Mouse (Mus musculus) cerebellum, postnatal 4 days (tissue): ENCODE measurements at regions not wholly inside any gene's neighbourhood (a gene's known extent, or its start where the extent isn't known, plus 50 kb on each side); places are given as distances from the start of the nearest gene placed in this dataset.

Source experiments
- DNase-seq, 2 experiments: peaks; one replicate each; pipeline ENCODE4 v3.0.0; 2022; ENCODE audit warnings: low spot score in 2 of 2, mixed read lengths in 1 of 2

DNA sequence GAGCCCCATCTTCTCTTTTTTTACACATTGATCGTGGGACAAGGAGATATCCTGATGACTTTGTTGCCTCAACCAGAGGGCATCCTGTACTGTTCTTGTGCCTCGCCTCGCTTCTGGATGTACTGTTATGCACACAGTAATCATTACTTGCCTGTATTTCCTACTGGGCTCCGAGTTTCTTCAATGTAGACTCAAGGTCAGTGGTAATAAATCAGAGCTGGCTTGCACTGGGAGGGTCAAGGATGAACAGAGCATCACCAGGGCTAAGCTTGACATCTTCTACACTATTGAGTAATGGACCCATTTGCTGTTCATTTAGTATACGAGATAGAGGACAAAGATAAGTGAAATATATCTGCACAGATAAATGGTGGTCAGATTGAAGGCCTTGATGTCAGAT, 295.1 kb upstream of the Igfbp3 start:
- DNase-seq, result no peak

GRCm38 (mm10) chr11:7506421-7506945, 292.8 kb upstream of the Igfbp3 start:
- no peak for DNase-seq

GRCm38 (mm10) chr11:7504651-7505321, 291.1 kb upstream of the Igfbp3 start:
- peak in 1 of 2 experiments; percentile 47 for DNase-seq

GRCm38 (mm10) chr11:7502679-7503078, 289.0 kb upstream of the Igfbp3 start:
- DNase-seq, result no peak

DNA sequence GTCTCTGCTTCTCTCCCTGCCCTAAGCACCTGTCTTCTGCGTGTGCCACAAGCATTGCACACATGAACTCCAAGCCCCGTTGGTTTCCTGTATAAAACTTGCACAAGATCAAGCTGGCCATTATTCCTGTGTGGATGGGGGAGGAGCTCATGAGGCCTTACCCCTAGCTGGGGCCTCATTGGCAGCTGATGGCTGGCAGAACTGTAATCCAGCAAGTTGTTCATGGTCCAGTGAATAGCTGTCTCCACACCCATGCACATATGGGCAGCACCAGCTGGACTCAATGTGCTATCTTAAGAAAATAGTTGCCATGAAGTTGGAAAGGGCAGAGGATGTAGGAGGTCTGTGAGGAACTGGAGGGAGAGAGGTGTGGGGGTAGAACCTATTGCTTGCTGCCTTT, 288.3 kb upstream of the Igfbp3 start:
- DNase-seq, result peak in 1 of 2 experiments; percentile 50

DNA sequence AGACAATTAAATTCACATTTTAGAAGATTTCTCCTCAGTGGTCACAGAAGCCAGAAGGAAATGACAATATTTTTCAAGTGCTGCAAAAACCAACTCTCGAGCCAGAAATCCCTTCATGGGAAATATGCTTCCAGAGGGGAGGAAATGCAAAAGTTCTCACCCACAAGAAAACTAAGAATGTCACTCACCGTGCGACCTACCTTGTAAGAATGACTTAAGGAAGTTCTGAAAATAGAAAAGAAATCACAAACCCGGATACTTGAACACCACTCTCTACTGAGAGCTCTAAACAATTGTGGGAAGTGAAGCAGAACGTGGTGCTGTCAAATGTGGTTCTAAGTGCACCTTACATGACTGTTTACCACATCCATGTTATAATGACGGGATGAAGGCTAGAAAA, 284.1 kb upstream of the Igfbp3 start:
- DNase-seq, result no peak

GRCm38 (mm10) chr11:7473832-7474545, 260.3 kb upstream of the Igfbp3 start:
- no peak for DNase-seq

- no peak for DNase-seq
These were observed 251.8 kb upstream of the Igfbp3 start for GRCm38 (mm10) chr11:7465522-7465921.

- DNase-seq, result no peak
These were observed 248.4 kb upstream of the Igfbp3 start for GRCm38 (mm10) chr11:7461956-7462771.

DNA sequence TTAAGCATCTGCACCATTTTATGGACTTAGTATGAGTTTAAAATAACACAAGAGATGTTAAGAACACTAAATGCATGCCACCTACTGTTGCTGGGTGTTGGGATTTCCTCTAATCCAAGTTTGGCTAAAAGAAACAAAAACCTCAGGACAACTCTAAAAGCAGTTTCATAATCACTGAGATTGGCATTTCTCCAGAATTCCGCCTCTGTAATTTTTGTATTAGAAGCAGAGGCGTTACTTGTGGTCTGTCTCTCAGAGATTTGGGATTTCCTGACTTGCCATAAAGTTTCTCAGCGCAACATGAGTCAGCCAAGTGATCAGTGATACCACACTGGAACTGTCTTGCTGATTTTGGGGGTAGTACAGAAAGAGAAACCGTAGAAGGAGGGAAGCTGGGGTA, 238.0 kb upstream of the Igfbp3 start:
- DNase-seq, result no peak

DNA sequence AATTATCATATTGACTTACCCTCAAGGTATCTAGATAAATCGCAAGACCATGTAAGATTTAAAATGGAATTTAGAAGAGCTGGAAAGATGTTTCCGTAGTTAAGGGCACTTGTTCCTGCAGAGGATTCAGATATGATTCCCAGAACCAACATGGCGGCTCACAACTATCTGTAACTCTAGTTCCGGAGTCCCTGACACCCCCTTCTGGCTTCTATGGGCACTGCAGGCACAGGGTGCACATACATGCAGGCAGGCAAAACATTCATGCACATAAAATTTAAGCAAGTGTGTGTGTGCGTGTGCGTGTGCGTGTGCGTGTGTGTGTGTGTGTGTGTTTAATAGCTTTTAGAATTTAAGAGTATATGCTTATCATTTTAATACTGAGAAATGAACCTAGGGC, 230.8 kb upstream of the Igfbp3 start:
- DNase-seq, result no peak

DNA sequence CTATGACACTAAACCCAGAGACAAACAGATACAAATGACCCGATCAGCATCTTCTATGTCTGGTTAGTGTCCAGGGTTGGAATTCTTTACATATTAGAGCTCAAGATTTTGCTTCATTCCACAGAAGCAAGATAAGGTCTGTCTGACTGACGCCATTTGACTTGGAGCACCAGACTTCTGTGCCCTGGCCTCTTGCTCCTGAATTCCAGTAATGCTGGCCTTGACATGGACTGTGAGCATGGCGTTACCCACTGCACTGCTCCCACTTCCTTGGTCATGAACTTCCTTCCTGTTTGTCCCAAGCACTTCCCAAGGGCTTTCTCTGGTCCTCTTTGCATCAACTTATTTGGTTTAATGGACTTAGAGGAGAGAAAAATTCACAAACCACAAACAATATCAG, 225.6 kb upstream of the Igfbp3 start:
- no peak for DNase-seq

DNA sequence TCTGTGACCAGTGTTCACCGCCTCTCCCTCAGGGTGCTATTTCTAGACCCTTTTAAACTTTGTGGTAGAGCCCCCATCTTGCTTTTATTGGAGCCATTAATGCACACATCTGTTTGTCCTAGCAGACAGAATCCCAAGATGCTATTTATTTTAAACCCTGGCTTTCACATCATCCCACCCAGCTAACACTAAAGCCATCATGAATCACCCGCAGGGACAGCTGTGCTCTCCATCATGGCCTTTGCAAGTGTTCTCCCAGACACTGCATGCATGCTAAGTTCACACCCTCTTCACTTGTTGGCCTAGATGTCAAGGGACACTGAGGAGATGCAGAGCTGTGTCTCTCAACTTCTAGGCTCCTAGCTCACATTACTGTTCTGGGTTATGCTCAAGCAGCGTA, 220.9 kb upstream of the Igfbp3 start:
- no peak for DNase-seq

DNA sequence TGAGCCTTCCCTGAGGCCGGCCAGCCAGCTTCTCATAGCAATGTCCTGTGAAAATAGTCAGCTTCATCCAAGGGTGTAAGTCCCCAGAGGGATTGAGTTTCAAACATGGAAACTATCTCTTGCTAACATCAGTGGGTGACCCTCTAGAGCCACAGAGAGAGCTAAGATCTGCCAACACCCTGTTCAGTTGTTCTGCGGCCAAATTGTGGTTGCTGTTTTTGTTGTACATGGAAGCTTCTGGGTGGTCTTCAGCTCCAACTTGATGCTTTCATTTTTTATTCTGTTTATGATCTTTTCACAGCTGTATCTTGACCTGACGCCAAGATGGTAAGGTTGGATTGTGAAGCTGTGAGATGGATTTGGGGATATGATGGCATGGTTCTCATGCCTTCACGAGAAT, 214.0 kb upstream of the Igfbp3 start:
- no peak for DNase-seq

GRCm38 (mm10) chr11:7425233-7425632, 211.5 kb upstream of the Igfbp3 start:
- no peak for DNase-seq

DNA sequence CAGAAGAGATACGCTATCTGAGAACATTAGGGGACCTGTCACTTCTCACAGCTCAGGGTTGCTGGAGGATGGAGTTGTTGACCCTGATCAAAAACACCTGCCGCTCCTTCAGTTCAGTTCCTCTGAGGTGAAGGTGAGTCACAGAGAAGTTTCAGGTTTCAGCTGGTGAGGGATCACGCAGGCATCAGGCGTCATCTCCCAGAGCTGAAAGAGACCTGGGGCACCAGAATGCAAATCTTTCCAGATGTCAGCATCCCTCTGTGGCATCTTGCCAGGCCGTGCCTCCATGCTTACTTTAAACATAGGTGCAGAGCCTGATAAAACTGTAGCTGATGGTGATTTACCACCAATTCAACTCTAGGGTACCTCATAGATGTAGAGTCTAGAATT, 210.4 kb upstream of the Igfbp3 start:
- no peak for DNase-seq

DNA sequence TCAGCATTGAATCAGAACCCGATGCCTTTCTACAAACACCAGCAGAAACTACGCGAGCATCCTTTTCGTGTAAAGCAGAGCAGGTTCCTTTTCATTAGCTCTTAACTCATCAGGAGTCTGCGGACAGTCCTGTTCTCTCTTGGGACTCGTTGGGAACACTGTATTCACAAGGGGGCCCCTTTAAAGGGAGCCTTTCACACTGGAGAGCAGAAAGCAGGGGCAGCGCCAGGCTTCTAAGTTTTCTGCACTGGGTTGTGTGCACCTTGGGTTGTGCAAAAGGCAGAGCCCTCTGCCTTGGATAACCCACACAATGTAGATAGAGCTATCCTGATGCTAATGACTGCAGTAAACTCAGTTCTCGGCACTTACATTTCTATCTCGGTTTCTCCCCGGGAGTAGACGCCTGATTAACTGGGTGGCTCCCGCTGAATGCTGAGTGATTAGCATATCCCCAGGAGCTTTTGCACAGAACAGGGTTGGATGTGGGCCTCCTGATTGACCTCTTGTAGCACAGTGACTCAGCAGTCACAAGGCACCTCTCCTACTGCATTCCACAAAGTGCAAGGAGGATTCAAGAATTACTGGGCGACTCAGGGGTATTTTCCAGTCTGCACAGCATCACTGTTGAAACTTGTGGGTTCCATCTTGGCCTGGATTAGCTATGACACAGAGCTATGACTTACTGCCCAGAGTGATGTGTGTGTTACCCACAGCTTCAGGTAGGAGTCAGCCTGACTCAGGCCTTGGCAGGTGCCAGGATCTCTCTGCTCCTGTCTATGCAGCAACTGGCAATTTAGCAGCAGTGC, 209.8 kb upstream of the Igfbp3 start:
- DNase-seq, result no peak

DNA sequence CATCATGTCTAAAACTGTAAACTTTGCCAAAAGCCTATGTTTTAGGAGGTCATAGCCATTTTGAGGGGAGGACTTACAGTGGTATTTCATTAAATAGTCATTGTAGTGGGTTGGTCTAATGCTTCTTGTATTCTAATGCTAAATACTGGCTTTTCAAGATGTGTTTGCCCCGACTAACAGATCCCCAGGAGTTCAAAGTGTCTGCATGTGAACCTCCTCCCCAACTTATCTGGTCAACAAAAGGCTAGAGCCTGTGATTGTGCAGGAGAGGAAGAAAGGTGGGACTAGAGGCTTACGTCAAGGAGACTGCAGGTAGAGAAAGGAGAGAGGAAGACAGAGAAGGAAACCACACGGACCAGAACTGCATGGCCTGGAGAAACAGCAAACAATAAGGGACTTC, 198.9 kb upstream of the Igfbp3 start:
- DNase-seq, result no peak

GRCm38 (mm10) chr11:7408992-7409391, 195.3 kb upstream of the Igfbp3 start:
- no peak for DNase-seq

GRCm38 (mm10) chr11:7404666-7405065, 190.9 kb upstream of the Igfbp3 start:
- DNase-seq, result no peak

- no peak for DNase-seq
These were observed 158.1 kb upstream of the Igfbp3 start for GRCm38 (mm10) chr11:7371835-7372234.

GRCm38 (mm10) chr11:7361388-7361787, 147.7 kb upstream of the Igfbp3 start:
- no peak for DNase-seq
